Mouse (Mus musculus) liver, adult 2 months (tissue): ENCODE measurements around the gene Notch2. TPM values are rescaled to one million over a fixed set of nuclear protein-coding genes. Genes with fewer than 3 reads are reported as not detected.

Experiments
- DNase-seq: peaks from one replicate; pipeline ENCODE4 v3.0.0-alpha.2; 2011; ENCODE audit warnings: low read depth, low spot score; ENCODE audit errors: extremely low read depth
- H3K27ac ChIP-seq: fragments of 200-500 bp; replicated peaks from 2 replicates; pipeline ENCODE4 v1.5.1; 2012; ENCODE audit warnings: low read depth, mild to moderate bottlenecking, control low read depth, inconsistent platforms, low read length; ENCODE audit not compliant: insufficient read depth
- H3K27me3 ChIP-seq: fragments of 200-500 bp; 2 replicates; pipeline ENCODE4 v1.6.1; 2012; ENCODE audit warnings: mild to moderate bottlenecking, moderate library complexity, low read length, inconsistent platforms; ENCODE audit not compliant: control insufficient read depth, insufficient read depth
- H3K36me3 ChIP-seq: fragments of 200-500 bp; 2 replicates; pipeline ENCODE4 v1.6.1; 2012; ENCODE audit warnings: low read length, inconsistent platforms; ENCODE audit not compliant: control insufficient read depth, insufficient read depth
- H3K4me1 ChIP-seq: fragments of 200-500 bp; 2 replicates; pipeline ENCODE4 v1.6.1; 2011; ENCODE audit warnings: low read length; ENCODE audit not compliant: control insufficient read depth, insufficient read depth
- H3K4me3 ChIP-seq: fragments of 200-500 bp; 2 replicates; pipeline ENCODE4 v1.5.1; 2011; ENCODE audit warnings: low read depth, mild to moderate bottlenecking, control low read depth, low read length, moderate library complexity; ENCODE audit not compliant: insufficient read depth
- H3K79me2 ChIP-seq: fragments of 200-500 bp; 2 replicates; pipeline ENCODE4 v1.6.1; 2012; ENCODE audit warnings: inconsistent platforms, mild to moderate bottlenecking, low read length, moderate library complexity; ENCODE audit not compliant: control insufficient read depth, insufficient read depth
- H3K9ac ChIP-seq: fragments of 200-500 bp; 2 replicates; pipeline ENCODE4 v1.6.1; 2012; ENCODE audit warnings: low read depth, mild to moderate bottlenecking, control low read depth, inconsistent platforms, low read length
- CTCF ChIP-seq: fragments of 200-500 bp; IDR thresholded peaks from 2 replicates; pipeline ENCODE4 v1.5.1; 2011; ENCODE audit warnings: low read depth, low read length, control low read depth
- POLR2A ChIP-seq: fragments of 200-500 bp; IDR thresholded peaks from 2 replicates; pipeline ENCODE4 v1.6.1; 2011; ENCODE audit warnings: low read length, control low read depth; ENCODE audit not compliant: insufficient read depth; ENCODE audit errors: extremely low read depth
- WGBS: fragments of 180-500 bp; shearing (Covaris S2); methylation state at CpG from one replicate; pipeline ENCODE4 v1.1.7; 2018; 5-methylcytosine and 5-hydroxymethylcytosine counted together
- polyA plus RNA-seq: library from polyadenylated mRNA; depleted of rRNA; stranded (reverse); fragments of >200 nt; gene quantifications from 2 replicates; pipeline ENCODE4 v1.2.3, GENCODE M21; 2012
- total RNA-seq: library from RNA; depleted of rRNA; stranded (reverse); fragments of >200 nt; gene quantifications from 2 replicates; pipeline ENCODE4 v1.2.3, GENCODE M21; 2014

The Notch2 gene
- total and polyA plus RNA-seq, 2 experiments = 12.5 to 16.0 TPM

- H3K36me3 ChIP-seq = no peaks in the 10 kb centered on the region
- TF ChIP-seq POLR2A = no peak
- no peak for TF ChIP-seq CTCF
- no peaks in the 10 kb centered on the region for H3K79me2 ChIP-seq
- no peak overlapping the region for H3K4me3 ChIP-seq
- DNase-seq = no peak
- no peak overlapping the region for H3K9ac ChIP-seq
- no peak overlapping the region for H3K27ac ChIP-seq
- WGBS = 79% methylated on average over 4 of the region's 4 CpGs
- H3K4me1 ChIP-seq = no peaks in the 10 kb centered on the region
- H3K27me3 ChIP-seq = no peaks in the 10 kb centered on the region
Measured at GRCm38 (mm10) chr3:98158646-98159045, 145.3 kb downstream of the Notch2 start.

DNA sequence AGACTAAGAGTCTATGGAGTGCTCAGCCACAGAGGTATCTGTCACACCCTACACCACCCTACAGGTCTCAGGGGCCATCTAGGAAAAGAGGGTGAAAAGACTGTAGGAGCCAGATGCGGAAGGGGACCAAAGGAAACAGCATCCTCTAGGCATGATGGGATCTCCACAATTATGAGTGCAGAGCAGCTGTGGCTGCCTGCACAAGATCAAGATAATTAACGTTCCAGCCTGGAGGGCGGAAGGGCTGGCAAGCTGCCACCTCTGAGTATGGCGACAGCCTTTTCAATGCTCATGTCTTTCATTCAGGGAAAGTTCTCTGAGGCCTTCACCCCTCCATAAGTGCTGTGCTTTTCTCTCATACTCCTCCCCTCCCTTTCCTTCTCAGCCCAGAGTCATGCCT, 146.0 kb downstream of the Notch2 start:
- TF ChIP-seq POLR2A (no peak), CTCF (no peak)
- no peaks in the 10 kb centered on the region for H3K27me3 ChIP-seq
- no peak overlapping the region for H3K9ac ChIP-seq
- no peaks in the 10 kb centered on the region for H3K4me1 ChIP-seq
- H3K36me3 ChIP-seq = no peaks in the 10 kb centered on the region
- whole genome bisulfite sequencing = 60% methylated on average over 4 of the region's 4 CpGs
- no peak for DNase-seq
- H3K4me3 ChIP-seq = no peak overlapping the region
- H3K27ac ChIP-seq = no peak overlapping the region
- H3K79me2 ChIP-seq = no peaks in the 10 kb centered on the region

GRCm38 (mm10) chr3:98160330-98160729, 147.0 kb downstream of the Notch2 start, which contains the start of gene Adam30:
Gene Adam30 (plus strand): TSS chr3:98160630.
- no peak for TF ChIP-seq POLR2A
- H3K36me3 ChIP-seq = no peaks in the 10 kb centered on the region
- no peak within 1 kb of the TSS for H3K9ac ChIP-seq
- DNase-seq = no peak
- H3K4me1 ChIP-seq = no peaks in the 10 kb centered on the region
- H3K4me3 ChIP-seq = no peak within 1 kb of the TSS
- no peaks in the 10 kb centered on the region for H3K79me2 ChIP-seq
- H3K27ac ChIP-seq = no peak within 1 kb of the TSS
- WGBS = 86% methylated on average over 17 of the region's 17 CpGs
- no peaks in the 10 kb centered on the region for H3K27me3 ChIP-seq

- TF ChIP-seq CTCF (no peak), POLR2A (no peak)
- Histone ChIP-seq H3K79me2 (no peaks in the 10 kb centered on the region), H3K27ac (peak overlapping the region; percentile 100), H3K4me3 (no peak overlapping the region), H3K36me3 (no peaks in the 10 kb centered on the region), H3K4me1 (peaks cover 6% of the 10 kb centered on the region), H3K27me3 (no peaks in the 10 kb centered on the region), H3K9ac (no peak overlapping the region)
- DNase-seq = peak; percentile 99
- WGBS = 25% methylated on average over 4 of the region's 4 CpGs
Measured at GRCm38 (mm10) chr3:98178340-98178739, 165.0 kb downstream of the Notch2 start.

DNA sequence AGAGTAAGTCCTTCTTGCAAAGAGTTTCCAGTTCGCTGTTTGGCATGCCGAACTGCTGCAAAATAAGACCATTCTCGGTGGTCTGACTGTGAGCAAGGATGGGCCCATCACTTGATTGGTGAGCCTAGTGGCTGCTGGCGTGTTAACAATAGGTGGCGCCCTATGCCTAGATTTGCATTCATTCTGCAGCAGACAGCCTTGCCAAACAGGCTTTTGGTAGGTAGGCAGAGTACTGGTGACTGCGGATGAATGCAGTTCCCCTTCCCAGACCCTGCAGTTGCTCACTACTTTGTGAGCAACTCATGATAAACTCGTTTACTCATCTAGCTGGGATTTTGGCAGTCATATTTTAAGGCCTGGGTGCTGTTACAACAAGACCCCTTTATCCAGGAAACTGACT, 167.5 kb downstream of the Notch2 start:
- no peak overlapping the region for H3K9ac ChIP-seq
- H3K27ac ChIP-seq = no peak overlapping the region
- H3K4me3 ChIP-seq = no peak overlapping the region
- peak; percentile 67 for DNase-seq
- H3K36me3 ChIP-seq = no peaks in the 10 kb centered on the region
- 31% methylated on average over 7 of the region's 7 CpGs for WGBS
- H3K27me3 ChIP-seq = no peaks in the 10 kb centered on the region
- H3K4me1 ChIP-seq = peaks cover 6% of the 10 kb centered on the region
- H3K79me2 ChIP-seq = no peaks in the 10 kb centered on the region
- TF ChIP-seq POLR2A = no peak
- TF ChIP-seq CTCF = peak; percentile 84

GRCm38 (mm10) chr3:98185163-98185714, 171.9 kb downstream of the Notch2 start:
- H3K27me3 ChIP-seq = no peaks in the 10 kb centered on the region
- H3K4me1 ChIP-seq = no peaks in the 10 kb centered on the region
- no peaks in the 10 kb centered on the region for H3K79me2 ChIP-seq
- no peak for DNase-seq
- no peak overlapping the region for H3K4me3 ChIP-seq
- no peak overlapping the region for H3K9ac ChIP-seq
- 74% methylated on average over 10 of the region's 10 CpGs for WGBS
- TF ChIP-seq CTCF (no peak), POLR2A (no peak)
- no peak overlapping the region for H3K27ac ChIP-seq
- H3K36me3 ChIP-seq = no peaks in the 10 kb centered on the region
